Mouse (Mus musculus): ENCODE measurements around the gene Tbc1d12. TPM values are rescaled to one million over a fixed set of nuclear protein-coding genes. Genes with fewer than 3 reads are reported as not detected.

Tbc1d12 gene
- 4.6 and 5.0 TPM in 2 replicates for polyA plus RNA-seq (2016; fragmentation: Nextera tagmentation; extraction: Ambion mirVana)

GRCm38 (mm10) chr19:38836438-38837170 lies at the start of gene Tbc1d12:
Gene Tbc1d12 (plus strand): TSS chr19:38836579.
- Histone ChIP-seq H3K9ac (peak within 1 kb of the TSS; percentile 69), H3K36me3 (no peaks in the 10 kb centered on the region), H3K27ac (peak within 1 kb of the TSS; percentile 83), H3K4me3 (peak within 1 kb of the TSS; percentile 80), H3K4me1 (no peaks in the 10 kb centered on the region), H3K4me2 (replicated peaks) (peak within 1 kb of the TSS; percentile 52), H3K9me3 (no peaks in the 10 kb centered on the region), H3K27me3 (no peaks in the 10 kb centered on the region)
- WGBS, result under 1% methylated on average over 81 of the region's 101 CpGs
- ATAC-seq (ENCODE audit: insufficient number of reproducible peaks, insufficient read depth, low FRiP score, low TSS enrichment), result peak; percentile 94

- no peak overlapping the region for H3K4me3 ChIP-seq
- no peak for ATAC-seq (ENCODE audit: insufficient number of reproducible peaks, insufficient read depth, low FRiP score, low TSS enrichment)
- no peak overlapping the region for H3K4me2 ChIP-seq (replicated peaks)
- no peaks in the 10 kb centered on the region for H3K4me1 ChIP-seq
- no peaks in the 10 kb centered on the region for H3K9me3 ChIP-seq
- H3K9ac ChIP-seq, result no peak overlapping the region
- no peaks in the 10 kb centered on the region for H3K27me3 ChIP-seq
- H3K36me3 ChIP-seq, result peaks cover 39% of the 10 kb centered on the region
- 89% methylated on average over 6 of the region's 6 CpGs for WGBS
- no peak overlapping the region for H3K27ac ChIP-seq
These were observed 48.6 kb upstream of the Tbc1d12 start for GRCm38 (mm10) chr19:38787756-38788155.

GRCm38 (mm10) chr19:38793563-38794045 lies 42.8 kb upstream of the Tbc1d12 start:
- H3K4me2 ChIP-seq (replicated peaks), result no peak overlapping the region
- H3K36me3 ChIP-seq, result peaks cover 82% of the 10 kb centered on the region
- no peak overlapping the region for H3K9ac ChIP-seq
- H3K4me3 ChIP-seq, result no peak overlapping the region
- no peak overlapping the region for H3K27ac ChIP-seq
- H3K9me3 ChIP-seq, result no peaks in the 10 kb centered on the region
- H3K27me3 ChIP-seq, result no peaks in the 10 kb centered on the region
- 94% methylated on average over 7 of the region's 7 CpGs for WGBS
- ATAC-seq (ENCODE audit: insufficient number of reproducible peaks, insufficient read depth, low FRiP score, low TSS enrichment), result no peak
- no peaks in the 10 kb centered on the region for H3K4me1 ChIP-seq

- no peak for ATAC-seq (ENCODE audit: insufficient number of reproducible peaks, insufficient read depth, low FRiP score, low TSS enrichment)
- no peaks in the 10 kb centered on the region for H3K9me3 ChIP-seq
- H3K9ac ChIP-seq, result no peak overlapping the region
- H3K4me2 ChIP-seq (replicated peaks), result no peak overlapping the region
- H3K4me1 ChIP-seq, result no peaks in the 10 kb centered on the region
- no peak overlapping the region for H3K27ac ChIP-seq
- H3K27me3 ChIP-seq, result no peaks in the 10 kb centered on the region
- H3K36me3 ChIP-seq, result peaks cover 66% of the 10 kb centered on the region
- WGBS, result 83% methylated on average over 5 of the region's 5 CpGs
- no peak overlapping the region for H3K4me3 ChIP-seq
These were observed 39.8 kb upstream of the Tbc1d12 start for GRCm38 (mm10) chr19:38796546-38796945.

- H3K36me3 ChIP-seq, result peaks cover 69% of the 10 kb centered on the region
- H3K27me3 ChIP-seq, result no peaks in the 10 kb centered on the region
- no peak overlapping the region for H3K9ac ChIP-seq
- H3K4me3 ChIP-seq, result no peak overlapping the region
- no peaks in the 10 kb centered on the region for H3K9me3 ChIP-seq
- H3K4me1 ChIP-seq, result no peaks in the 10 kb centered on the region
- H3K4me2 ChIP-seq (replicated peaks), result no peak overlapping the region
- 96% methylated on average over 1 of the region's 1 CpGs for WGBS
- no peak for ATAC-seq (ENCODE audit: insufficient number of reproducible peaks, insufficient read depth, low FRiP score, low TSS enrichment)
- H3K27ac ChIP-seq, result no peak overlapping the region
These were observed 38.1 kb upstream of the Tbc1d12 start for GRCm38 (mm10) chr19:38798291-38798690.

GRCm38 (mm10) chr19:38798801-38799200 lies 37.6 kb upstream of the Tbc1d12 start:
- no peak overlapping the region for H3K4me3 ChIP-seq
- no peak overlapping the region for H3K27ac ChIP-seq
- no peaks in the 10 kb centered on the region for H3K9me3 ChIP-seq
- H3K4me2 ChIP-seq (replicated peaks), result no peak overlapping the region
- H3K36me3 ChIP-seq, result peaks cover 69% of the 10 kb centered on the region
- no peak for ATAC-seq (ENCODE audit: insufficient number of reproducible peaks, insufficient read depth, low FRiP score, low TSS enrichment)
- no peaks in the 10 kb centered on the region for H3K4me1 ChIP-seq
- H3K27me3 ChIP-seq, result no peaks in the 10 kb centered on the region
- 92% methylated on average over 6 of the region's 6 CpGs for WGBS
- no peak overlapping the region for H3K9ac ChIP-seq

- Histone ChIP-seq H3K4me3 (peak overlapping the region; percentile 76), H3K9me3 (no peaks in the 10 kb centered on the region), H3K9ac (peak overlapping the region; percentile 72), H3K4me2 (replicated peaks) (peak overlapping the region; percentile 75), H3K4me1 (peaks cover 11% of the 10 kb centered on the region; the same call in 1 of the 2 replicates), H3K27me3 (no peaks in the 10 kb centered on the region), H3K27ac (no peak overlapping the region), H3K36me3 (peaks cover 25% of the 10 kb centered on the region)
- no peak for ATAC-seq (ENCODE audit: insufficient number of reproducible peaks, insufficient read depth, low FRiP score, low TSS enrichment)
- WGBS, result 38% methylated on average over 8 of the region's 8 CpGs
These were observed 18.2 kb upstream of the Tbc1d12 start for GRCm38 (mm10) chr19:38818191-38818590.

GRCm38 (mm10) chr19:38818766-38819426 lies 17.5 kb upstream of the Tbc1d12 start, which contains the start of gene Noc3l:
Gene Noc3l (minus strand): TSS chr19:38819237.
- peak; percentile 96 for ATAC-seq (ENCODE audit: insufficient number of reproducible peaks, insufficient read depth, low FRiP score, low TSS enrichment)
- H3K4me3 ChIP-seq, result peak within 1 kb of the TSS; percentile 76
- peaks cover 11% of the 10 kb centered on the region; the same call in 1 of the 2 replicates for H3K4me1 ChIP-seq
- under 1% methylated on average over 38 of the region's 38 CpGs for WGBS
- 0 out of 2 replicates have a peak within 1 kb of the TSS, but pooled peaks have one; percentile 12 for H3K27ac ChIP-seq
- H3K36me3 ChIP-seq, result peaks cover 23% of the 10 kb centered on the region
- no peaks in the 10 kb centered on the region for H3K9me3 ChIP-seq
- no peaks in the 10 kb centered on the region for H3K27me3 ChIP-seq
- H3K4me2 ChIP-seq (replicated peaks), result peak within 1 kb of the TSS; percentile 75
- peak within 1 kb of the TSS; percentile 72 for H3K9ac ChIP-seq

GRCm38 (mm10) chr19:38819427-38819802 lies 17.0 kb upstream of the Tbc1d12 start:
- Histone ChIP-seq H3K27ac (0 out of 2 replicates have a peak overlapping the region, but pooled peaks have one; percentile 12), H3K27me3 (no peaks in the 10 kb centered on the region), H3K4me3 (peak overlapping the region; percentile 76), H3K9me3 (no peaks in the 10 kb centered on the region), H3K4me2 (replicated peaks) (peak overlapping the region; percentile 75), H3K9ac (peak overlapping the region; percentile 50), H3K4me1 (peaks cover 11% of the 10 kb centered on the region; the same call in 1 of the 2 replicates), H3K36me3 (peaks cover 17% of the 10 kb centered on the region)
- no peak for ATAC-seq (ENCODE audit: insufficient number of reproducible peaks, insufficient read depth, low FRiP score, low TSS enrichment)
- WGBS, result 15% methylated on average over 16 of the region's 16 CpGs

GRCm38 (mm10) chr19:38820186-38820804 lies 16.1 kb upstream of the Tbc1d12 start:
- ATAC-seq (ENCODE audit: insufficient number of reproducible peaks, insufficient read depth, low FRiP score, low TSS enrichment), result no peak
- WGBS, result 69% methylated on average over 4 of the region's 4 CpGs
- peaks cover 11% of the 10 kb centered on the region; the same call in 1 of the 2 replicates for H3K4me1 ChIP-seq
- no peak overlapping the region for H3K4me2 ChIP-seq (replicated peaks)
- H3K36me3 ChIP-seq, result peaks cover 9% of the 10 kb centered on the region
- H3K27ac ChIP-seq, result no peak overlapping the region
- no peaks in the 10 kb centered on the region for H3K27me3 ChIP-seq
- no peak overlapping the region for H3K4me3 ChIP-seq
- no peaks in the 10 kb centered on the region for H3K9me3 ChIP-seq
- no peak overlapping the region for H3K9ac ChIP-seq

GRCm38 (mm10) chr19:38833224-38833623 lies 3.2 kb upstream of the Tbc1d12 start:
- Histone ChIP-seq H3K4me3 (no peak overlapping the region), H3K27ac (no peak overlapping the region), H3K9ac (no peak overlapping the region), H3K27me3 (no peaks in the 10 kb centered on the region), H3K36me3 (no peaks in the 10 kb centered on the region), H3K4me2 (replicated peaks) (no peak overlapping the region), H3K4me1 (no peaks in the 10 kb centered on the region), H3K9me3 (no peaks in the 10 kb centered on the region)
- no peak for ATAC-seq (ENCODE audit: insufficient number of reproducible peaks, insufficient read depth, low FRiP score, low TSS enrichment)
- WGBS, result 21% methylated on average over 1 of the region's 1 CpGs

Measured in embryonic facial prominence, embryonic 12.5 days (tissue).